Mouse (Mus musculus): ENCODE results near the gene Plxna3. TPM values are rescaled to one million over a fixed set of nuclear protein-coding genes. Genes with fewer than 3 reads are reported as not detected.

The Plxna3 gene
- polyA plus RNA-seq (2014; fragmentation: Nextera tagmentation; extraction: Ambion mirVana), result 5.3 and 6.9 TPM in 2 replicates

GRCm38 (mm10) chrX:74328725-74329161, at the start of gene Plxna3:
Gene Plxna3, plus strand, starts transcription at chrX:74329066.
- 7% methylated on average over 16 of the region's 30 CpGs for WGBS (ENCODE audit: insufficient replicate concordance)
- Histone ChIP-seq H3K4me3 (ENCODE audit: low read depth, low read length) (peak within 1 kb of the TSS; percentile 45), H3K4me1 (ENCODE audit: control insufficient read depth, insufficient read depth, low read length) (no peaks in the 10 kb centered on the region)

GRCm38 (mm10) chrX:74281041-74281731, 47.7 kb upstream of the Plxna3 start:
- peak overlapping the region; percentile 54 for H3K27ac ChIP-seq (ENCODE audit: low read depth, low read length)
- ATAC-seq (replicated peaks; ENCODE audit: insufficient number of reproducible peaks, low FRiP score, low TSS enrichment), result no peak
- no peaks in the 10 kb centered on the region for H3K36me3 ChIP-seq (ENCODE audit: control insufficient read depth, insufficient read depth, low read length)
- 16% methylated on average over 14 of the region's 14 CpGs for WGBS (ENCODE audit: insufficient replicate concordance)
- peak overlapping the region; percentile 55 for H3K4me3 ChIP-seq (ENCODE audit: low read depth, low read length)
- no peaks in the 10 kb centered on the region for H3K9me3 ChIP-seq (replicated peaks; ENCODE audit: control insufficient read depth, low read length)
- peak overlapping the region; percentile 62 for H3K9ac ChIP-seq (ENCODE audit: low read depth, low read length)
- no peaks in the 10 kb centered on the region for H3K27me3 ChIP-seq (ENCODE audit: control insufficient read depth, insufficient read depth, low read length)
- peaks cover 2% of the 10 kb centered on the region; the same call in 1 of the 2 replicates for H3K4me1 ChIP-seq (ENCODE audit: control insufficient read depth, insufficient read depth, low read length)
- H3K4me2 ChIP-seq, result peak overlapping the region; percentile 79

More at GRCm38 (mm10) chrX:74328725-74329161, at the start of gene Plxna3:
- peak within 1 kb of the TSS; percentile 78 for H3K9ac ChIP-seq (ENCODE audit: low read depth, low read length)
- peak; percentile 85 for ATAC-seq (replicated peaks; ENCODE audit: insufficient number of reproducible peaks, low FRiP score, low TSS enrichment)
- H3K27ac ChIP-seq (ENCODE audit: low read depth, low read length), result no peak within 1 kb of the TSS
- peak within 1 kb of the TSS; percentile 70 for H3K4me2 ChIP-seq
- H3K9me3 ChIP-seq (replicated peaks; ENCODE audit: control insufficient read depth, low read length), result no peaks in the 10 kb centered on the region
- H3K27me3 ChIP-seq (ENCODE audit: control insufficient read depth, insufficient read depth, low read length), result 0 out of 2 replicates have a peak, but pooled peaks cover 4% of the 10 kb centered on the region
- no peaks in the 10 kb centered on the region for H3K36me3 ChIP-seq (ENCODE audit: control insufficient read depth, insufficient read depth, low read length)

GRCm38 (mm10) chrX:74281732-74282394, 47.0 kb upstream of the Plxna3 start, which contains the start of the genes Taz and Dnase1l1:
Gene Taz, plus strand, starts transcription at chrX:74281912.
Gene Dnase1l1, minus strand, starts transcription at chrX:74282337.
- H3K9me3 ChIP-seq (replicated peaks; ENCODE audit: control insufficient read depth, low read length), result no peaks in the 10 kb centered on the region
- peak within 1 kb of the TSS; percentile 79 for H3K4me2 ChIP-seq
- whole genome bisulfite sequencing (ENCODE audit: insufficient replicate concordance), result 15% methylated on average over 16 of the region's 16 CpGs

GRCm38 (mm10) chrX:74282395-74283091, 46.3 kb upstream of the Plxna3 start:
- WGBS (ENCODE audit: insufficient replicate concordance), result 16% methylated on average over 39 of the region's 39 CpGs
- H3K9ac ChIP-seq (ENCODE audit: low read depth, low read length), result peak overlapping the region; percentile 73
- no peaks in the 10 kb centered on the region for H3K9me3 ChIP-seq (replicated peaks; ENCODE audit: control insufficient read depth, low read length)
- H3K27me3 ChIP-seq (ENCODE audit: control insufficient read depth, insufficient read depth, low read length), result no peaks in the 10 kb centered on the region
- H3K36me3 ChIP-seq (ENCODE audit: control insufficient read depth, insufficient read depth, low read length), result no peaks in the 10 kb centered on the region
- peaks cover 2% of the 10 kb centered on the region; the same call in 1 of the 2 replicates for H3K4me1 ChIP-seq (ENCODE audit: control insufficient read depth, insufficient read depth, low read length)
- H3K4me2 ChIP-seq, result peak overlapping the region; percentile 79
- H3K4me3 ChIP-seq (ENCODE audit: low read depth, low read length), result peak overlapping the region; percentile 55
- ATAC-seq (replicated peaks; ENCODE audit: insufficient number of reproducible peaks, low FRiP score, low TSS enrichment), result peak; percentile 40
- H3K27ac ChIP-seq (ENCODE audit: low read depth, low read length), result peak overlapping the region; percentile 78

More at GRCm38 (mm10) chrX:74281732-74282394, 47.0 kb upstream of the Plxna3 start, which contains the start of the genes Taz and Dnase1l1:
- Histone ChIP-seq H3K27me3 (ENCODE audit: control insufficient read depth, insufficient read depth, low read length) (no peaks in the 10 kb centered on the region), H3K4me3 (ENCODE audit: low read depth, low read length) (peak within 1 kb of the TSS; percentile 55), H3K4me1 (ENCODE audit: control insufficient read depth, insufficient read depth, low read length) (peaks cover 2% of the 10 kb centered on the region; the same call in 1 of the 2 replicates), H3K36me3 (ENCODE audit: control insufficient read depth, insufficient read depth, low read length) (no peaks in the 10 kb centered on the region), H3K9ac (ENCODE audit: low read depth, low read length) (peak within 1 kb of the TSS; percentile 73), H3K27ac (ENCODE audit: low read depth, low read length) (peak within 1 kb of the TSS; percentile 78)
- peak; percentile 92 for ATAC-seq (replicated peaks; ENCODE audit: insufficient number of reproducible peaks, low FRiP score, low TSS enrichment)

- H3K27me3 ChIP-seq (ENCODE audit: control insufficient read depth, insufficient read depth, low read length), result no peaks in the 10 kb centered on the region
- H3K27ac ChIP-seq (ENCODE audit: low read depth, low read length), result peak overlapping the region; percentile 78
- ATAC-seq (replicated peaks; ENCODE audit: insufficient number of reproducible peaks, low FRiP score, low TSS enrichment), result no peak
- WGBS (ENCODE audit: insufficient replicate concordance), result 55% methylated on average over 5 of the region's 5 CpGs
- peaks cover 2% of the 10 kb centered on the region; the same call in 1 of the 2 replicates for H3K4me1 ChIP-seq (ENCODE audit: control insufficient read depth, insufficient read depth, low read length)
- no peaks in the 10 kb centered on the region for H3K9me3 ChIP-seq (replicated peaks; ENCODE audit: control insufficient read depth, low read length)
- H3K4me2 ChIP-seq, result peak overlapping the region; percentile 79
- H3K36me3 ChIP-seq (ENCODE audit: control insufficient read depth, insufficient read depth, low read length), result no peaks in the 10 kb centered on the region
- peak overlapping the region; percentile 73 for H3K9ac ChIP-seq (ENCODE audit: low read depth, low read length)
- peak overlapping the region; percentile 55 for H3K4me3 ChIP-seq (ENCODE audit: low read depth, low read length)
These were observed 45.8 kb upstream of the Plxna3 start for GRCm38 (mm10) chrX:74283092-74283437.

GRCm38 (mm10) chrX:74293431-74293830, 35.4 kb upstream of the Plxna3 start:
- ATAC-seq (replicated peaks; ENCODE audit: insufficient number of reproducible peaks, low FRiP score, low TSS enrichment), result no peak
- Histone ChIP-seq H3K27ac (ENCODE audit: low read depth, low read length) (no peak overlapping the region), H3K36me3 (ENCODE audit: control insufficient read depth, insufficient read depth, low read length) (no peaks in the 10 kb centered on the region; the same call in 1 of the 2 replicates), H3K9ac (ENCODE audit: low read depth, low read length) (no peak overlapping the region), H3K27me3 (ENCODE audit: control insufficient read depth, insufficient read depth, low read length) (no peaks in the 10 kb centered on the region), H3K4me3 (ENCODE audit: low read depth, low read length) (no peak overlapping the region), H3K4me2 (no peak overlapping the region), H3K9me3 (replicated peaks; ENCODE audit: control insufficient read depth, low read length) (no peaks in the 10 kb centered on the region), H3K4me1 (ENCODE audit: control insufficient read depth, insufficient read depth, low read length) (0 out of 2 replicates have a peak, but pooled peaks cover 3% of the 10 kb centered on the region)
- WGBS (ENCODE audit: insufficient replicate concordance), result 64% methylated on average over 4 of the region's 4 CpGs

- WGBS (ENCODE audit: insufficient replicate concordance), result 15% methylated on average over 34 of the region's 37 CpGs
- Histone ChIP-seq H3K4me2 (peak within 1 kb of the TSS; percentile 72), H3K9me3 (replicated peaks; ENCODE audit: control insufficient read depth, low read length) (no peaks in the 10 kb centered on the region), H3K27me3 (ENCODE audit: control insufficient read depth, insufficient read depth, low read length) (no peaks in the 10 kb centered on the region), H3K4me1 (ENCODE audit: control insufficient read depth, insufficient read depth, low read length) (0 out of 2 replicates have a peak, but pooled peaks cover 3% of the 10 kb centered on the region), H3K9ac (ENCODE audit: low read depth, low read length) (peak within 1 kb of the TSS; percentile 80), H3K36me3 (ENCODE audit: control insufficient read depth, insufficient read depth, low read length) (peaks cover 3% of the 10 kb centered on the region; the same call in 1 of the 2 replicates), H3K27ac (ENCODE audit: low read depth, low read length) (peak within 1 kb of the TSS; percentile 54), H3K4me3 (ENCODE audit: low read depth, low read length) (peak within 1 kb of the TSS; percentile 67)
- peak; percentile 98 for ATAC-seq (replicated peaks; ENCODE audit: insufficient number of reproducible peaks, low FRiP score, low TSS enrichment)
These were observed 32.1 kb upstream of the Plxna3 start, which contains the start of gene Atp6ap1 for GRCm38 (mm10) chrX:74296538-74297448. Gene Atp6ap1, plus strand, starts transcription at chrX:74297097.

All from heart, embryonic 11.5 days (tissue).